Mouse (Mus musculus) thymus, adult 2 months (tissue): ENCODE data around the gene Rnf31.

Experiments
- CTCF ChIP-seq: fragments of 200-500 bp; IDR thresholded peaks from 2 replicates; pipeline ENCODE4 v1.5.1; 2012; ENCODE audit warnings: mild to moderate bottlenecking, control low read depth, low read length, moderate library complexity, borderline replicate concordance; ENCODE audit not compliant: control insufficient read depth, poor library complexity, insufficient read depth; ENCODE audit errors: extremely low read depth
- POLR2A ChIP-seq: fragments of 200-500 bp; IDR thresholded peaks from 2 replicates; pipeline ENCODE4 v1.6.1; 2012; ENCODE audit warnings: mild to moderate bottlenecking, low read length, control low read depth, moderate library complexity; ENCODE audit not compliant: control insufficient read depth, poor library complexity, insufficient read depth; ENCODE audit errors: extremely low read depth

DNA sequence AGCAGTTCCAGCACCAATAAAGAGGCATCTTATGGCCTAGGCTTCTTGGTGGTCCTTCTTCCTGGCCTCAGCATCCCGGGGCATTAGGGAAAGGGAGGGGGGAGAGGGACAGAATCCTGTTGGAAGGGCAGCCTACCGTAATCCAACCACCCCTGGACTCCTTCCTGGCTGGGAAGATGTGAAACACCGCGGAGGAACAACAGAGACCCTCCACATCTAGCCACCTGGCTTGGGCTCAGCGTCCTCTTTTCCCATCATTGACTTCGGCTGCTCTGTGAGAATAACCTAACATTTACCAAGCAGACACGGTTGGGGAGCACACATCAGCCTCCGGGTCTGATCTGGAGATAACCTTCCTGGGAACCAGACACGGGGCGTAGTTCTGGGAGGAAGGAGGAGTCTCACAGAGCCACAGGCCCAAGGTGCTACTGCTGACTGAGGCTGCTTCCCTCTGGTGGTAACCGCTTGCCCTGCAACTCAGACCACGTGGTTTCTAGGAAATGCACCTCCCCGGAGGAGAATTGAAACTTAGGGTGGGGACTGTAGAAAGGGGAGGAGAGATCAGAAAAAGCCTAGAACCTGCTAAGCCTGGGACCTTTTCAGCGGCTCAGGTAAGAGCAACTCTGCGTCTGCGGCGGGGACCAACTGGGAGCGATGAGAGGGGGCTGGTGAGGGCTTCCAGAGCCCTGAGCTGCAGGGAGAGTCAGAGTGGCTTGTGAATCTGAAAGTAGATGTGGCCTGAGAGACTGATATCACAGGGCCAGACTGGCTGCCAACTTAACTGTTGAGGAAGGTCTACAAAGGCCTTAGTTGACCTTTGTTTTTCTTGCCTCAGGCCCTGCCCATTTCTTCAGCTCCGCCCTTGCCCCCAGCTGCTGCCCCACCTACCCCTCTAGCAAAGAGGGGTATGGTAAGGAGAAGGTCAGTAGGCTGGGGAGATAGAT is 12.4 kb downstream of the Rnf31 start:
- TF ChIP-seq CTCF (peak; percentile 77; the same call in 1 of the 2 replicates), POLR2A (0 out of 2 replicates have a peak, but pooled peaks have one; percentile 42)
